Mouse (Mus musculus): Measurements from ENCODE around the gene Ercc8. TPM values are rescaled to one million over a fixed set of nuclear protein-coding genes. Genes with fewer than 3 reads are reported as not detected.

The Ercc8 gene
- total and polyA plus RNA-seq, 2 experiments from 2014 or later = 7.7 to 8.7 TPM

DNA sequence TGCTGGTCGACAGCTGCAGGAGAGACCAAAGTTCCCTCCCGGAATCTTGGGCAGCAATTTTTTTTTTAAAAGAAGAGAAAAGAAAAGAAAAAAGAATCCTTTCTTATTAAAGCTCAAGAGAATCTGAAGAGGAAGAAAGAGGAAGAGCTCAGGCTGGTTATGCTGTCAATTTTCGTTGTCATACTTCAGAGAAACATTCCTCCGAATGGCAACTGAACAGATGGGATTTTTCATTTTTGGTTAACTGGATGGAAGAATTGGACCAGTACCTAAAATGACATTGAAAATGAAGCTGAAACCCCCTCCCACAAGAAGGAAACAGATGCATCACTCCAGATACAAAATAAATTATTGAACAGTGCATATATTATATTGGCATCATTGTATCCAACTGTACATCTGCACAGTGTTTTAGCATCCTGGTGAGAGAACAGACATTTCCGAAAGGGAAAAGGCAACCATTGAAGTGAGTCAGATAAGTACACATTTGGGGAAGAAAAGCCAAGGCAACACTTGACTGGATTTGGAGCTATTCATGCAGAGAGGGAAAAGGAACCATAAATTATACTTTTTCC is 20.0 kb upstream of the Ercc8 start:
- Histone ChIP-seq H3K27me3 (ENCODE audit: control insufficient read depth, insufficient read depth, low read length) (no peaks in the 10 kb centered on the region), H3K27ac (ENCODE audit: low read depth) (no peak overlapping the region), H3K4me2 (ENCODE audit: low read depth, low read length) (no peak overlapping the region), H3K4me1 (ENCODE audit: control insufficient read depth, insufficient read depth) (no peaks in the 10 kb centered on the region), H3K9ac (replicated peaks; ENCODE audit: low read depth, low read length) (no peak overlapping the region), H3K4me3 (ENCODE audit: low read depth, low read length) (no peak overlapping the region), H3K9me3 (replicated peaks; ENCODE audit: control insufficient read depth, low read length) (no peaks in the 10 kb centered on the region), H3K36me3 (replicated peaks; ENCODE audit: control insufficient read depth, insufficient read depth, low read length) (no peaks in the 10 kb centered on the region)
- 78% methylated on average over 5 of the region's 5 CpGs for WGBS
- ATAC-seq (ENCODE audit: insufficient read depth, low read depth) (no peak), DNase-seq (ENCODE audit: low spot score) (no peak)
- TF ChIP-seq CTCF (IDR thresholded peaks at IDR 0.05; ENCODE audit: low read depth) = no peak
- TF ChIP-seq EP300 (IDR thresholded peaks at IDR 0.05; ENCODE audit: low read depth) = no peak

DNA sequence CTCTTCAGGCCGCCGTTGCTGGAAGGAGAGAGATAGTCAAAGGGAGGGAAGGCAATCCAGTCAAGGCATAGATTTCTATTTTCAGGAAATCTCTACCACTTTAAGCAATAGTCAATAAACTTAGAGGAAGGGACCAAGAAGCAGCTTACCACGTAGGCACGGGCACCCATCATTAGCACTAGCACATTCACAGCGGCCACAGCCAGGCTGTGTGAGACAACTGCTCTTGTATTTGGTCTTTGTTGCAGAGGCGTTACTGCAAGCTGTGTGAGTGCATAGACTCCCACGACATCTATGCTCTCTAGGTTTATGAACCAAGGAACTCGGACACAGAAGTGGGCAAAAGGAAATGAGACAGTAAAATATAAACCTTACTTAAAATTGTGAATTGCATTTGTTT is 14.4 kb upstream of the Ercc8 start:
- no peak overlapping the region for H3K4me3 ChIP-seq (ENCODE audit: low read depth, low read length)
- WGBS = 89% methylated on average over 8 of the region's 8 CpGs
- no peaks in the 10 kb centered on the region for H3K9me3 ChIP-seq (replicated peaks; ENCODE audit: control insufficient read depth, low read length)
- TF ChIP-seq EP300 (IDR thresholded peaks at IDR 0.05; ENCODE audit: low read depth) = no peak
- TF ChIP-seq CTCF (IDR thresholded peaks at IDR 0.05; ENCODE audit: low read depth) = no peak
- ATAC-seq (ENCODE audit: insufficient read depth, low read depth) (no peak), DNase-seq (ENCODE audit: low spot score) (no peak)
- no peaks in the 10 kb centered on the region for H3K4me1 ChIP-seq (ENCODE audit: control insufficient read depth, insufficient read depth)
- H3K27ac ChIP-seq (ENCODE audit: low read depth) = no peak overlapping the region
- H3K4me2 ChIP-seq (ENCODE audit: low read depth, low read length) = no peak overlapping the region
- H3K36me3 ChIP-seq (replicated peaks; ENCODE audit: control insufficient read depth, insufficient read depth, low read length) = no peaks in the 10 kb centered on the region
- no peaks in the 10 kb centered on the region for H3K27me3 ChIP-seq (ENCODE audit: control insufficient read depth, insufficient read depth, low read length)
- H3K9ac ChIP-seq (replicated peaks; ENCODE audit: low read depth, low read length) = no peak overlapping the region

- Histone ChIP-seq H3K36me3 (replicated peaks; ENCODE audit: control insufficient read depth, insufficient read depth, low read length) (no peaks in the 10 kb centered on the region), H3K4me3 (ENCODE audit: low read depth, low read length) (no peak overlapping the region), H3K9ac (replicated peaks; ENCODE audit: low read depth, low read length) (no peak overlapping the region), H3K4me2 (ENCODE audit: low read depth, low read length) (no peak overlapping the region), H3K27me3 (ENCODE audit: control insufficient read depth, insufficient read depth, low read length) (no peaks in the 10 kb centered on the region), H3K4me1 (ENCODE audit: control insufficient read depth, insufficient read depth) (no peaks in the 10 kb centered on the region), H3K27ac (ENCODE audit: low read depth) (no peak overlapping the region), H3K9me3 (replicated peaks; ENCODE audit: control insufficient read depth, low read length) (no peaks in the 10 kb centered on the region)
- no peak for ATAC-seq (ENCODE audit: insufficient read depth, low read depth)
- no peak for TF ChIP-seq EP300 (IDR thresholded peaks at IDR 0.05; ENCODE audit: low read depth)
- TF ChIP-seq CTCF (IDR thresholded peaks at IDR 0.05; ENCODE audit: low read depth) = peak; percentile 72
- DNase-seq (ENCODE audit: low spot score) = peak; percentile 47
Measured at GRCm38 (mm10) chr13:108151782-108152181, 6.7 kb upstream of the Ercc8 start.

GRCm38 (mm10) chr13:108152650-108153372 is 5.7 kb upstream of the Ercc8 start:
- H3K27ac ChIP-seq (ENCODE audit: low read depth) = no peak overlapping the region
- H3K36me3 ChIP-seq (replicated peaks; ENCODE audit: control insufficient read depth, insufficient read depth, low read length) = no peaks in the 10 kb centered on the region
- no peaks in the 10 kb centered on the region for H3K27me3 ChIP-seq (ENCODE audit: control insufficient read depth, insufficient read depth, low read length)
- no peak overlapping the region for H3K4me3 ChIP-seq (ENCODE audit: low read depth, low read length)
- TF ChIP-seq EP300 (IDR thresholded peaks at IDR 0.05; ENCODE audit: low read depth) (no peak), CTCF (IDR thresholded peaks at IDR 0.05; ENCODE audit: low read depth) (peak; percentile 62)
- no peak overlapping the region for H3K9ac ChIP-seq (replicated peaks; ENCODE audit: low read depth, low read length)
- H3K4me2 ChIP-seq (ENCODE audit: low read depth, low read length) = no peak overlapping the region
- DNase-seq (ENCODE audit: low spot score) = peak; percentile 68
- 0 out of 2 replicates have a peak, but pooled peaks cover 4% of the 10 kb centered on the region for H3K4me1 ChIP-seq (ENCODE audit: control insufficient read depth, insufficient read depth)
- no peaks in the 10 kb centered on the region for H3K9me3 ChIP-seq (replicated peaks; ENCODE audit: control insufficient read depth, low read length)
- WGBS = 50% methylated on average over 8 of the region's 8 CpGs
- ATAC-seq (ENCODE audit: insufficient read depth, low read depth) = no peak

DNA sequence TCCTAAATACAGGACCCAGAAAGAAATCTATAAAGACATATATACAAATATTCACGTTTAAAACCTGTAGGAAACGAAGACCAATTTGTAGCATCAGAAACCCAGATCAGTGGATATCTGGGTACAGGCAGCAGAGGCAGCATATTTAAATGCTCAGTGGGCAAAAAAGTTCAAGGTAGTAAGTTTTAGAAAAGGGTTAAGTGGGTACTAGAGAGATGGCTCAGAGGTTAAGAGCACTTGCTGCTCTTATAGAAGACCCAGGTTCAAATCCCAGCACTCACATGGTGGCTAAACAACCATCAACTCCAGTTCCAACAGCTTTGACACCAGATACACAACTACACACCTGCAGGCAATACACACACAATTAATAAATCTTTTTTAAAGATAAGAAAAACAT is 1.4 kb upstream of the Ercc8 start:
- WGBS = 77% methylated on average over 2 of the region's 2 CpGs
- peaks cover 13% of the 10 kb centered on the region for H3K36me3 ChIP-seq (replicated peaks; ENCODE audit: control insufficient read depth, insufficient read depth, low read length)
- H3K27me3 ChIP-seq (ENCODE audit: control insufficient read depth, insufficient read depth, low read length) = no peaks in the 10 kb centered on the region
- H3K27ac ChIP-seq (ENCODE audit: low read depth) = no peak overlapping the region
- no peak overlapping the region for H3K9ac ChIP-seq (replicated peaks; ENCODE audit: low read depth, low read length)
- no peak for DNase-seq (ENCODE audit: low spot score)
- TF ChIP-seq CTCF (IDR thresholded peaks at IDR 0.05; ENCODE audit: low read depth) (no peak), EP300 (IDR thresholded peaks at IDR 0.05; ENCODE audit: low read depth) (no peak)
- no peak overlapping the region for H3K4me3 ChIP-seq (ENCODE audit: low read depth, low read length)
- peak overlapping the region; percentile 94; the same call in 1 of the 2 replicates for H3K4me2 ChIP-seq (ENCODE audit: low read depth, low read length)
- ATAC-seq (ENCODE audit: insufficient read depth, low read depth) = no peak
- H3K9me3 ChIP-seq (replicated peaks; ENCODE audit: control insufficient read depth, low read length) = no peaks in the 10 kb centered on the region
- 0 out of 2 replicates have a peak, but pooled peaks cover 4% of the 10 kb centered on the region for H3K4me1 ChIP-seq (ENCODE audit: control insufficient read depth, insufficient read depth)
